Mouse (Mus musculus): Measurements from ENCODE around the gene Bach2.
A peak's percentile ranks its signal among the peaks of the same experiment; 100 is the strongest.

Gene Bach2

GRCm38 (mm10) chr4:32297071-32297671, 58.6 kb downstream of the Bach2 start:
- DNase-seq (ENCODE audit: low spot score) = no peak

DNA sequence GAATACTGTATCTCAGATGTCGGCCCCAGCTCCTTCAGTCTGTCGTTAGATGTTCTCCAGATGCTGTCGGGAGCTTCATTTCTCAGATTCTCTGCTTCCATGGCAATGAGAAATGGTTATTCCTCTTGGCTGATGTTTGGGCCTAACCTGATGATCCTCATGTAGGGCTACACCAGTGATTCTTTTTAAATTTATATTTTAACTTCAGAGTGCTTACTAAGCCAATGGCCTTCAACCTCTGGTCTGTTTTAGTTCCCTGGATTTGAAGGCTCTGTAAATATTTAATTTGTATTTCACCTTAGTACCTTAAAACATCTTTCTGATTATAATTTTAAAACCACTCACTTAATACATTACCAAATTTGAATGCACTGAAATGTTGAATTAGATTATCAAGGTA, 60.6 kb downstream of the Bach2 start:
- DNase-seq (ENCODE audit: low spot score) = no peak

- no peak for DNase-seq (ENCODE audit: low spot score)
These were observed 61.4 kb downstream of the Bach2 start for GRCm38 (mm10) chr4:32299970-32300369.

DNA sequence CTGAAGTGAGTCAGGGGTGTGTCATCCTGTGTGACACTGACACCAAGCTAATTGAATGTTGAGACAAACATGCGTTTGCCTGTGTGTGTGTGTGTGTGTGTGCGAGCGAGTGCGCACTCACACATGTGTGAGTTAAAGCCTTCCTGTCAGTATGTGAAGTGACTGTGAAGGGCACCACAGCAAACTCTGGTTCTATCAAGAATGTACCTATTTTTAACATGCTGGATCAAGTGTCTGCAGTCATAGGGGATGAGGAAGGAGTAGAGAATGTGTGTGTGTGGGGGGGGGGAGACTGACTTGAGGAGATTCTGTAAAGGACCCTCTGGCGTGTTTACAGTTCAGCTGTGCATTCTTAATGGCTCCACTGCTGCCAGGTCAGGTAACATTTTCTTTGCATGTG, 64.1 kb downstream of the Bach2 start:
- no peak for DNase-seq (ENCODE audit: low spot score)

GRCm38 (mm10) chr4:32303076-32303475, 64.5 kb downstream of the Bach2 start:
- DNase-seq (ENCODE audit: low spot score) = peak; percentile 17

- peak; percentile 64 for DNase-seq (ENCODE audit: low spot score)
These were observed 65.1 kb downstream of the Bach2 start for GRCm38 (mm10) chr4:32303674-32304073.

DNA sequence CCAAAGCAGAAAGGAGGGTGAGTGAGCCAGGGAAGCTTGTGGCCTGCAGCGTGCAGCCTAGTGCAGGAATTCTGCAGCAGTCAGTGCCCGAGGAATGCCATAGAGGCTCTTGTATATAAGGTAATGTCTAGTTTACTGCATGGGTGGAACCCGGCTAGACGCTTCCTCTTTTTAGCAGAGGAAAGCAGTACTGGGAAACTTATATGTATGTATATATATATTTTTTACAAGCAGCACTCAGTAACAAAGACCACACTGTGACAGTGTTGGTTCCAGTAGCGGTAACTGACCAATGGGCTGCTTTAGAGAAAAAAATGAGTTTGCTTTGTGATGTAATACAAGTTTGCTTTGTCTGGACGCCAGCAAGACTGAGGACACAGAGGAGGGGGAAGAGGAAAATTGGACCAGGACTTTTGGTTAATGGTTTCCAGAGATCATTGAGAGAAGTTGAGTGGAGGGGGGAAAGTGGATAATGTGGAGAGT, 65.7 kb downstream of the Bach2 start:
- no peak for DNase-seq (ENCODE audit: low spot score)

DNA sequence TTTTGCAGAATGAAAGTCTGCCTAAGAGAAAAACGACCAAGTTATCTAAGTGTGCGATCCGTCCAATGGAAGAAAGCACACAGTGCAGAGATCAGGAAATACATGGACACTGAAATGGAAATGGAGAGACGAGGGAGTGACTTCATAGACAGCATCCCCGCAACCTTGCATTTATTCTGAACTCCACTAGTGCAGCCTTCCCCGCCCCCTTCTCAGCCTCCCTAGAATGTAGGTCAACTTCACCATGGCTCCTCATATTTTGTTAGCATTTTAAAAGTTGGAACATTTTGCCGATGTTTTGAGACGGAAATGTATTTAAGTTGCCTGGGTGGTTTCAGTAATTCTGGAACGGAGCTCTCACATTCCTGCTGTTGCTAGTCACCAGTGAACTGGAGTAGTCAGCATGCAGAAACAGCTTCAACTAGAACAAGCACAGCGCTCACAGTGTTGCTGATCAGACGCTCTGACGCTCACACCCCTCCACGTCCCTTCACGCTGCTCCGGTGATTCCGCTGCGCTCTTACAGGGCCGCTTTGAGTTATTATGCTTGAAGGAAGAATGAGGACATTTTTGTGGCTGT, 66.5 kb downstream of the Bach2 start:
- no peak for DNase-seq (ENCODE audit: low spot score)

GRCm38 (mm10) chr4:32305683-32306082, 67.1 kb downstream of the Bach2 start:
- no peak for DNase-seq (ENCODE audit: low spot score)

DNA sequence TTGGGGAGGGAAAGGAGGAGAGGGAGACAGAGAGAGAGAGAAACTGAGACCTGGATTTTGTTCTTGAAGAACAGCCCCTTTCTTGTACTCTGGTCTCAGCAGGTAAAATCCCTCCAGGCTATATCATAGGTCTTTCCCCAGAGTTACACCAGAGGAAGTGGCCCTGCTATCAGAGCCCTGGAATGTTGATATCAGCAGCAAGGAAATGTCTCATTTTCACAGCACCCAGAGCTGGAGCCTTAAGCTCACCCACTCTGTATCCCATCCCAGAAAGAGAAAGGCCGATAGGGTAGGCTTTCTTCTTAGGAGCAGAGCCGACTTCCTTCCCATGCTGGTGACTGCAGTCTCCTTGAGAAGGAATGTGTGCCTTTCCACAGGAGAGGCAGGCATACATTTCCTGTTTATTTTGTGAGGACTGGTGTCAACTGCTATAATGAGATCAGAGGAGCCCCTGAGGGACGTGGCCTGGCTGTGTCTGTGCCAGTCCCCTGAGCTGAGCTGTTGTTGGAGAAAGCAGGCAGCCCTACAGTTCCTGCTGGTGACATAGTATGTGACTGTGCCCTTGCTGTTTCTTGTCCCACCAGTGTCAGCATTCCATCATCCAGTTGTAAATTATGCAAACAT, 67.7 kb downstream of the Bach2 start:
- no peak for DNase-seq (ENCODE audit: low spot score)

DNA sequence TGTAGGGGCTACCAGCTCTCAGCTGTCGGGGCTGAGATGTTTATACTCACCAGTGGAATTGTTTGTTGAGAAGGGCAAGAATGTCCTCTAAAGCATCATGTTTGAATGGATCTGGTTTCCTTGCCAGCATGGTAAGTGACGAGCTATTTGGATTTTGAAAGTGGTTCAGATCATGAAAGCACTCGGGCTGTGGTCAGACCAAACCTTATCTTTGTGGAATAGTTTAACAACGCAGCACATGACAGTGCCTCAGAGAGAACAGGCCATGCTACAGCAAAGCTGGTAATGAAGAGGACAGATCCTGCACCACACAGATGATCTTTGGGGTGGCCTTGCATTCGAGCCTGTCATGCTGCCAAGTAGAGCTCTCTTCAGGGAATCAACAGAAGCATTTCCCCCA, 68.6 kb downstream of the Bach2 start:
- DNase-seq (ENCODE audit: low spot score) = no peak

DNA sequence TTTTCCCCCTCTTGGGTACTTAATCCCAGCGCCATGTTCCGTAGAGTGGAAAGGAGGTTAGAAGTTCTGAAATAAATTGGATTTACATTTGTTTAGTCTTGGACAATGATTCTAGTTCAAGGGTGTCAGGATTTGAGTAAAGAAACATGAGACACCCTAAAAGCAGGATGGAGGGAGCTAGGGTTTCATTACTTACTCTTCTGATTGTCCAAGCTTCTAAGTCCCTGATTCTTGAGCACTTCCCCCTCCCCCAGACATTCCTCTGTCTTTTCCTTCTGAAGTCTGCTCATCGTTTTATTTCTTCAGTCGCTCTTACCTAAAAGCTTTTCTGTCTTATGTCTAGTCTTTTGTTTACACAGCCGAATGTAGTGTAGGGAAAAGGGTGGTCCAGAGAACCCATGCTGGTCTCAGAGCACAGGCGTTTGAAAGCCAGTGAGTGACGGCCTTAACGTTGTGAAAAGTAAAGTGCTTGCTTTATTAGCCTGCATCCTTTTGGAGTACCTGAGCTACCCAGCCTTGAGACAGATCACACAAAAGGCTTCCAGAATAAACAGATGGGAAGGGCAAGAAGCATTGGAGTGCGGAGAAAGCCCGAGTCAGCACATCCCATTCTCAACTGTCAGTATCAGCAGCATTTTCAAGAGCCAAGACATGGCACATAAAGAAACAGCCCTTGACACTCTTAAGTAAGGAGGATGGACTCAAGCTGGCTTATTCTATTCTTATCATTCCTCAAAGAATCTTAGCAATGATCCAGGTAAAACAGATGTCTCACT, 73.8 kb downstream of the Bach2 start:
- DNase-seq (ENCODE audit: low spot score) = no peak

- no peak for DNase-seq (ENCODE audit: low spot score)
These were observed 76.3 kb downstream of the Bach2 start for GRCm38 (mm10) chr4:32314919-32315318.

- DNase-seq (ENCODE audit: low spot score) = no peak
These were observed 80.0 kb downstream of the Bach2 start for GRCm38 (mm10) chr4:32318608-32319007.

- DNase-seq (ENCODE audit: low spot score) = no peak
These were observed 80.7 kb downstream of the Bach2 start for GRCm38 (mm10) chr4:32319327-32319726.

DNA sequence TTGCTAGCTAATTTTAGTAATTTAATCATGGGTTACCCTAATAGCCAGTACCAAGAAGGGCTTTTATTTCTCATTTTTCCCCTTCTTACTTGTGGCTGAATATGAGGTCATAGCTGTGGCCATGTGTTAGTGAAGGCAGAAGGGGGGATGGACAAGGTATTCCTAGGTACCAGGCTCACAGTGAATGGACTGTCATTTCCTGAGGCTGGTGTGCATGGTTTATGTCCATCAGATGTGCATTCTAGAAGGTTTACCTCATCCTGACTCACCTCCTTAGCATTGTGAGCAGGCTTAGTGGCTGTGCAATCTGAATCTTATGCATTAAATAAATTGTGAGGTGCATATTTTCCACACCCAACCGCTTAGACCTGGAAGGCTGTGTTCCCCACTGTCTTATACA, 81.4 kb downstream of the Bach2 start:
- DNase-seq (ENCODE audit: low spot score) = no peak

GRCm38 (mm10) chr4:32324111-32324510, 85.5 kb downstream of the Bach2 start:
- DNase-seq (ENCODE audit: low spot score) = no peak

GRCm38 (mm10) chr4:32324967-32325366, 86.4 kb downstream of the Bach2 start:
- DNase-seq (ENCODE audit: low spot score) = no peak

- no peak for DNase-seq (ENCODE audit: low spot score)
These were observed 87.0 kb downstream of the Bach2 start for GRCm38 (mm10) chr4:32325596-32325995.

DNA sequence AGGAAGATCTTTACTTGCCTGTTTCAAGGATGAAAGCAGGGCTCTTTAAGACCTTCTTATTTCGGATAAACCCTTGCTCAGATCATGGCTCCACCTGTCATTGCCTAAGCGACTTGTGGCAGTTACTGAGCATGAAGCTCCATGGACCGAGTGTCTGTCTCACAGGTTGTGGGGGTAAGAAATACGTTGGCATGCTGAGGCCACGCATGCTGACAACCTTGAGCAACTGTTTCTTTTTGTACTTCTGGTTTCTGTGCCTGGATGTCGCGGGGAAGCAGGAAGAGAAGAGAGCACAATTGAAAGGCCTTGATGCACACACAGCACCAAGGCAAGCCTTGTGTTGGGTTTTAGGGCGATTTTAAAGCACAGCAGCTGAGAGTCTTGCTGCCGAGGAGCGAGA, 87.7 kb downstream of the Bach2 start:
- DNase-seq (ENCODE audit: low spot score) = no peak

GRCm38 (mm10) chr4:32326860-32327259, 88.3 kb downstream of the Bach2 start:
- DNase-seq (ENCODE audit: low spot score) = no peak

GRCm38 (mm10) chr4:32327626-32328025, 89.0 kb downstream of the Bach2 start:
- DNase-seq (ENCODE audit: low spot score) = no peak

DNA sequence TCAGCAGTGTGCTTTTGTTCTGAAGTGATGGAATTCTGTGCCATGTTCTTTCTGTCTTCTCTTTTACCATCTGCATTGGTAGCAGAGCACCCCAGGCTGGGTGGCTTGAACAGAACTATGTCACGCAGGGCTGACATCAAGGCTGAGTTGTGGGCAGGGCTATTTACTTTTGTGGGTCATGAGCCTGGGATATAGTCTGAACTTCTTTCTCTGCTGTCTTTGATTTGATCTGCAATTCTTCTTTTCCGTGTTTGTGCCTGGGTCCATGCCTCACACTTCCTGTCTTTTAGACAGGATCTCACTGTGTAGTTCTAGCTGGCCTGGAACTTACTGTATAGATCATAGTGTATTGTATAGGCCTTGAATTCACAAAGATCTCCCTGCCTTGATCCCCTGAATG, 90.0 kb downstream of the Bach2 start:
- no peak for DNase-seq (ENCODE audit: low spot score)
